Mouse (Mus musculus): ENCODE results near the gene Sgms1.

The Sgms1 gene

DNA sequence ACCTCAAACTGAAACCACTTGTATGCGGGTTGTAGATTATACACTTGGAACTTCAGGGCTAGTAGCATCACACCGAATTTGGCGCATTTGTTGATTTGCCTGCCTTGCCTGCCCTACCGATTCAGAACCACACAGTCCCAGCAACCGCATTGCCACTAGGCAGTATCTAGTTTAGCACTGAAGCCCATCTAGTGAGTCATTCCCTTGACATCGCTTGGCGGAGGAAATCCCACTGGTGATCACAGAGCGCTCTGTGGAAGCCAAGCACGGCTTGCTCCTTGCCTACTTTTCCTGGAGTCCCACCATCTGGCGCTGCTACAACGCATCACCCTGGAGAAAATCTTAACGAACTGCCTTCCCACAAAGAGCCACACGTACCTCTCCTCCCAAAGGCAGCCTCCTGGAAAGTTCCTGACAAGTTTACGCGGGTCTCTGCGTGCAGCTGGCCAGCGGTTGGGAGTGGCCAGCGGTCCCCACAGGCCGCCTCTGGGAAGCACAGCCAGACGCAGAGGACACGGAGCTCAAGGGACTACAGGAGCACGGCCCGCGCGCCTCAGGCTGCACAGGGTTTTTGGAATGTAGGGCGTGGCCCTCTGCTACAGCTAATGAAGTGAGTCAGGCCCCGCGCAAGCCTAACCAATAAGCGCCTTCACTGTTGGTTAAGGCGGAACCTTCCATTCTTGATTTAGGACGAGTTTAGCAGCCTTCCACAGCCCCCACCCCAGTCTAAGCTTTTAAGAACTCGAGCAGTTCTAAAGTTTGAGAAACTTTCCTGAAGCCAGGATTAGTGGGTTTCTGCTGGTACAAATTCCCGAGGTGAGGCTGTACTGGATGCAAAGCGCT is 178.8 kb downstream of the Sgms1 start:
- peak; percentile 90 for DNase-seq (ENCODE audit: low spot score)

DNA sequence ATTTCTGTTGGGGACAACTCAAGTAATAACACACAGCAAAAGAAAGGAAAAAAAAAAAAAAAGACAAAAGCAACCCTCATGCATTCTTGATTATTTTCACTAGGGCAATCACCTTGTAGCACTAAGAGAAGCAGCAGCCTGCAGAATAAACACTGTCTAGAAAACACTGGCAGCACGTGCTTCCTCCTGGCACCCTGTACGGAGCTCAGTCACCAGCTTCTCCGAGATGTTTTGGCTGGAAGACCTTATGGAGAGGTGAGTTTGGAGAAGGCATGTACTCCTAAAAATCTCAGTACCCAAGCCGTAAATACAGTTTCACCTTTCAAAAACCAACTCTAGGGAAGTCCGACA is 179.4 kb downstream of the Sgms1 start:
- DNase-seq (ENCODE audit: low spot score) = no peak

DNA sequence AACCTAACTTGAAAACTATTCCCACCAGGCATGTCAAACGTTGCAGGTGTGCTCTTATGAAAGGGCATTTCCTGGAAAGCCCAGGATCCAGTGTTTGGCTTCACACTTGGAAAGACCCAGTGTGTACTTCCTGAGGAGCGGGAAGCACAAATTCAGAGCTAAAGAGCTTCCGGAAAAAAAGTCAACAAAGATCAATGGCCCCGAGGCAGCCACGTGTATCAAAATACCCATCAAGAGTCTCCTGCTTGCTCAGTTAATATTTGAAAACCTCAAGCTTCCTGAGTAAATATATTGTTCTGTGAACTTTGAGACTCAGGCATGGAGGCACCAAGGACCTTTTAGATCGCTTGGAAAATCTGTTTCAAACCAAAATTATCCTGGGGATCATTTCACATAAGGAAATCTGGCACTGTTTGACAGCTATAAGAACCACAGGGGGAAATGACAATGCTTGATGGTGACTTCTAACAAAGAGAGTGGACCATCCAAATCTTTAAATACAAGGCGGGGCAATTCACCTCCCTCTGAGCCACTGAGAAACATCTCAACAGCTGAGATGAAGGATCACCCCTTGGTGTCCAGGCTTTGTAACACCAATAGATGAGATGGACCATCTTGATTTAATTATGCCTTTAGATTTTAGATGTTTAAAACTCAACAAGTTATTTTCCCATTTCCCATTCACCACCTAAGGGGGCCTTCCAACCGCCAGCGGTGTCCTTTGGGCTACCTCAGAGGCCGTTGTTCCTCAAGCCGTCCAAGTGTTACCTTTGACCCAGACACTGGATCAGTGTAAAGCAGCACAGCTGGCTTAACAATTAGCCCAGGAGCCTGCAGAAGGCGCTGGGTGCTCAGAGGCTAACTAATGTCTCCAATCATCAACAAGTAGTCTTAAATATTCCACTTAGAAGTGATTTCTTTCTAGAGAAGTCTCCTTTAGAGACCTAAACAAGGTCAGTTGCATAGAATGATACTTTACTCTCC is 187.1 kb downstream of the Sgms1 start:
- DNase-seq (ENCODE audit: low spot score) = no peak

DNA sequence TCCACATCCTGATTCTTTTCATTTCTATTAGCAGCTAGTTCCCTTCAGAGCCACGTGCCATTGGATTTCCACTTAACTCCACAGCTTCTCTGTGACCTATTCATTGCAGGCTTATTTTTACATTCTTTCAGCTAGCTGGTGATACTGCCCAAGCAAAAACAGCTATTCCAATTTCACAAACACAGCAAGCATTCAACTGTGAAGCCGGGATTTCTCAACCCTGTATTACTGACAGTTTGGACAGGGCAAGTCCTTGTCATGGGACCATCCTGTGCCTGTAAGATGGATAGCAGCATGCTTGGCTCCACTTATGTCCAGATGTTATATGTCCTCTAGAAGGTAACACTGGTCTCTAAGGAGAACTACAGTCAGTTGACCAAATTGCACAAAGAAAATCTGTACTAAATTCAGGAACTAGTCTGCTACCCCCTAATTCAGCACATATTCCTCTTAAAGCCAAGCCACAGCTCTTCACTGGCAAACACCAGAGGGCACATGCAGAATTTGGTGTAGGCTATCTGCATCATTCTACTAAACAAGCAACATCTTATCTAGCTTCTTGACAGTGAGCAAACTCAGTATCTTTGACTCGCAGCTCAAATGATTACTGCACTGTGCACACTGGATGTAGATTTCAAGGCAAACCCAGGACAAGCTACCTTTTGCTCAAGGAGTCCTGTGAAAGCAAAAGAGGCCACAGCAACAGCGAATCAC is 189.5 kb downstream of the Sgms1 start:
- no peak for DNase-seq (ENCODE audit: low spot score)

DNA sequence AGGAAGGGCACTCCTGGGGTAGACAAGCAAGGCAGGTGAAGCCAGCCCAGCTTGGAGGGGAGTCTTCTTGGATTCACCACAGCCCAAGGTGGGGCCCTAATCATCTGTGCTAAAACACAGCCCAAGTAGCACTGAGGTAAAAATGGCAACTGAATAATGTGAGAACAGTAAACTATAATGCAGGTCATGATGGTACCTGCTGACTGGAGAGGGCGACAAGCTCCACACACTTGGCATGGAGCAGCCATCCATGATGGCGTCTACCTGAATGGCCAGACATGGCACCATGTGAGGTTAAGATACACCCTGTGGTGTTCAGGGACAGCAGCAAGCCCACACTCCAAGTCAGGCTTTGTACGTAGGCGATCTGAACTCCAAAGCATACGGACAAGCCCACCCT is 190.4 kb downstream of the Sgms1 start:
- no peak for DNase-seq (ENCODE audit: low spot score)

DNA sequence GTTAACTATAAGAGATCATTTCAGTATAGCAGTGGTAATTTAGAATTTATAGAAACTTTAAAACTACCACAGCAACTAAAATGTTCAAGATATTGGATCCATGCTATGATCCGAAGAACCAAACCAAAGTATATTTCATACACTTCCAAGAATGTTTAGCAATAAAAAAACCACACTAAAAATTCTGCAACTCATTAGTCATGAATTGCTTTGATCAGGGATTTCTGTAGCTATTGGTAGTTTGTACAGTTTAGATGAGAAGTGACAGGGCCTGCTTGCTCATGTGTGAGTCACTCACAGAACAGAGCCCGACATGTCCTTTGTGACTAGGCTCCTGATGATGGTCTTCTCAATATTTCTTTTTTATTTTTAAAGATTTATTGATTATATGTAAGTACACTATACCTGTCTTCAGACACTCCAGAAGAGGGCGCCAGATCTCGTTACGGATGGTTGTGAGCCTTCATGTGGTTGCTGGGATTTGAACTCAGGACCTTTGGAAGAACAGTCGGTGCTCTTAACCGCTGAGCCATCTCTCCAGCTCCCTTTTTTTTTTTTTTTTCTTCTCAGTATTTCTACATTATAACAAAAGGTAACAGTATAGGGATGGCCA is 190.9 kb downstream of the Sgms1 start:
- DNase-seq (ENCODE audit: low spot score) = no peak

DNA sequence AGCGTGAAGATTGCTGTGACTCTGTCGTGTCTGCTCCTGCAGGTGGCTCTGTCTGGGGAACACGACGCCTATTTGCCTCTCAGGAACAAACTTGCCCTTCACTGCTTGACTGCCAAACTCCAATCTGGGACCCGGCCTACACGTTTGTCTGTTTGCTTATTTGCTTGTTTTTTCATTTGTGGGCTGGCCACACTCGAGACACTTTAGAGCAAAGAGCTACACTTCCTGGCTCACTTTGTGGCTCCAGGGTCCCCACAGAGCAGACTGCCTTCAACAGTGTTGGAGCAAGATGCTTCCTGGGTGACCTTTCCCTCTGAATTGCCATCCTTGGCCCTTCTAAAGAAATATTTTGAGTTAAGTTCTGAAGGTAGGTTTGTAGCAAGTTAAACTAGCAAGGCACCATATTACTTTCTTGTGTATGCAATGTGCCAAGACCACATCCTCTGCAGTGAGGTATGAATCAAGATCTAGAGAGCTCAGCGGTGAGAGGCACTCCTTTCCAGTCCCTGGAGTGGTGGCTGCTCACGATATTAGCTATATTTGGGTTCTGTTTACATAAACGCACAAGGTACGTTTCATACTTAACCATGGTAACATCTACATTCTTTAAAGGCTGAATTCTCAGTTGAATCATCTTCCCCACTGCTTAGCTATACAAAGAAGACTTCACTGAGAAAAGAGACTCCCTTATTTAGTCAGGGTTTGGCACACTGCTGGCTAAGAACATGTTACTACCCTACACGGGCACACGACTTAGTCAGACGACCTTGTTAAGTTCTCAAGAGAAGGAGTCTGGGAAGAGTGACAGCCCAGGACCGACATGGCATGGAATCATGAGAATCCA is 192.3 kb downstream of the Sgms1 start:
- DNase-seq (ENCODE audit: low spot score) = no peak

DNA sequence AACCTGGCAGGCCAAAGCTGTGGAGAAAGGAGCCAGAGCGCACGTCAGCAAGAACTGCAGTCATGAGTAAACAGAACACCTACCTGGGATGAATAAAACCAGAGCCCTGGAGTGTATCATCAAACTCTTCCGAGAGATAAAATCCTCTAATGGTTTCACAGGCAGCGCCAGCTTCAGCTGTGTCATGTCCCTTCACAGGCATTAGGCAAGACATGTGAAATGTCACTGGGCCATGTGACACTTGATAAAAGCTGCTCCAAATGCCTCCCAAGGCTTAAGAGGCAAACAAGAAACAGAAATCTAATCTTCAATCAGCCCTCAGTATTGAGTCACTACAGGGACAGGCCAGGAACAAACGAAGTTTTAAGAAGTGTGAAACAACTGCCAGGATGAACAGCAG is 193.3 kb downstream of the Sgms1 start:
- DNase-seq (ENCODE audit: low spot score) = peak; percentile 52

DNA sequence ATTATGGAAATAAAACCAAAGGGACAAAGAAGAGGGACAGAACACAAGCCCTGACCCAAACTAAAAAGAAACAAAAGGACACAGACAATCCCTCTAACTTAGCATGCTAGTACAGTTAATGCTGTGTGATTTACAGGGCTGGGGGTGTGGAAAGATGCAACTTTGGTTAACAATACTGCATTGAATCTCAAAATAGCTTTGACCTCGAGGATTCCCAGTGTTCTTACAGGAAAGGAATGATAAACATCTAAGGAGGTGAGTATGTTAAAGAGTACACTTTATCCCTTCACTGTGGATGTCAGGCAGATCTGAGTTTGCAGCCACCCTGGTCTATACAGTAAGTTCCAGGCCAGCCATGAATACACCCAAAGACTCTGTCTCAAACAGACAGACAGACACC is 194.7 kb downstream of the Sgms1 start:
- DNase-seq (ENCODE audit: low spot score) = no peak

DNA sequence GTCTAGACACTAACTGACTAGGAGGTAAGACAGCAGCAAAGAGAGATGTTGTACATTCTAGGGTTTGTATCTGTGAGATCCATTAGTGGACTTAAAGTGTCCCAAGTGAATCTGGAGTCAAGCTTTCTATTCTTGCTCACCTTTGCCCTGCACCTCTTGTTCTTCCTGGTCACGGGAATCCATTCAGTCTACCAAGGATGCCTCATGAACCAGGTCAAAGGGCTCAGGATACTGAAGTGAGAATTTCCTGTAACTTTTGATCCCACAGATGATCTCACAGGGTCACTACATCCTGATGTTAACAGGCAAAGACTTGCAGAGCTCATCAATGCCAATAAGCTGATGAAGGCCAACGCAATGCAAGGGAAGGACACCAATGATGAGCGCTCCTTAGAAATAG is 195.4 kb downstream of the Sgms1 start:
- no peak for DNase-seq (ENCODE audit: low spot score)

DNA sequence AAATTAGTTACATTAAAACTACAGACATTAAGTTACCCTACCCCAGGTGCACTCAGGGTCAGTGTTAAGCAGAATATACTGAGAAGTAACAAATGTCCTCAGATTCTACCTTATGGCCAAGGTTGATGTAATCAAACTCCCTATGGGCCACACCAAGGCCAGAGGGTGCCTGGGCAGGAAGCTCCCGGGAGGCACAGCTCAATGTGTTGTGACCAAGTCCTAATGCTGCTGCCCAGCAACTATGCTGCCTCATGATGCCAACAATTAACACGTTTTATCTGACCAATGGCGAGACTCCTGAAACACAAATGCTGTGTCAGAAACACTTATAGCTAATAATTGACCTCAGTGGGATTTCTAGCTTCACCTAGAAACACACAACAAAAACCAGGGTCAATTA is 197.9 kb downstream of the Sgms1 start:
- DNase-seq (ENCODE audit: low spot score) = no peak

DNA sequence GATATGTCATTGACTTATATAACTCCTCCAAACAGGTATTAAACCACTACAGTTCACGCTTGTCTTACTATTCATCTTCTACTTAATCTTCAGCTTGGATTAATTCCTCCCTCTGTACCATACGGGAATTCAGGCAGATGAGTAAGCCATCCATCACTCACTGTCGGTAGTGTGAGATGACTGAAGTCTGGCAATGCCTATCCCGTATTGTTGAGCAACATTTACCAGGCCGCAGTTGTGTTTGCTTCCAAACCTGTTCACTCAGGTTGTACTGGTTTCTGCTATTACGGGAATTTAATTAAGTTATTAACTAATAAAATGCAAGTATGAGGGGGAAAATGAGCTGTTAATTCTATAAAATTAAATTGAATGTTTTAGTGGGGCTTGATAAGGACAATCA is 199.6 kb downstream of the Sgms1 start:
- DNase-seq (ENCODE audit: low spot score) = no peak

DNA sequence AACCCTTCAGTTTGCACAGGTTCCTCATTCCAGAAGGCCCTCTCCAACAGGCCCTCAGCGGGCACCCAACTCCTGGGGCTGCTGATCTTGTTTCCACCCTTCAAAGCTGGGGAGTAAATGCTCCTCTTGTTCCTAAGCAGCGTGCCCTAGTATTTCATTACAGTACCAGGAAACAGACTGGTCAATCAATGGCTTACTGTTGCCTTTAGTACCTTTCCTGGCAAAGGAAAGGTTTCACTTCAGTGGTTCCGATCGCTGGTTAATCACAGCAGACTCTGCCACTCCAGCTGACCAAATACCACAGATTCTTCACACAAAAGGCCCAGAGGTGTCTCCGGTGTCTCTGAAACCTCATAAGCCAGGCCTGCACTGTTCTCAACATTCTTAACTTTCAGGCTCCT is 200.5 kb downstream of the Sgms1 start:
- DNase-seq (ENCODE audit: low spot score) = no peak

DNA sequence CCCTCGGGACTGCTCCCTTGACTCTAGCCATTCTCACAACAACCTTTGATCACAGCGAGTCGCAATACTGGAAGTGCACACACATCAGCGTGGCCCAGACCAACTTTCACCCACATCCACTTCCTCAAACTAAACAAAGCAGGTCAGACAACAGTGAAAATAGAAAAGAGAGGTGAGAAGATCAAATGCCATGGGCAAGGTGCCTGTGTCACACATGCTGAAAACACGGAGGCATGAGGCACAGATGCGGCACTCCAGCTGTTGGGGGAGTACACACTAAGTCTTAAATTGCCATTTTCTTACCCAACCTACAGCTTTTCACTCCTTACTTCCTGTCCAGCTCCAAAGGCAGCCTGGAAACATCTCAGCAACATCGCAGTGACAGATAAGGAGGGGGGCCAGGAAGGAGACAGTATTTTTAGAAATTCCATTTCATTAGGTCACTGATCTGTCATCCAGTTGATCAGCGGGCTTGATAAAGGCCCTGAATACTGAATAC is 202.9 kb downstream of the Sgms1 start:
- no peak for DNase-seq (ENCODE audit: low spot score)

DNA sequence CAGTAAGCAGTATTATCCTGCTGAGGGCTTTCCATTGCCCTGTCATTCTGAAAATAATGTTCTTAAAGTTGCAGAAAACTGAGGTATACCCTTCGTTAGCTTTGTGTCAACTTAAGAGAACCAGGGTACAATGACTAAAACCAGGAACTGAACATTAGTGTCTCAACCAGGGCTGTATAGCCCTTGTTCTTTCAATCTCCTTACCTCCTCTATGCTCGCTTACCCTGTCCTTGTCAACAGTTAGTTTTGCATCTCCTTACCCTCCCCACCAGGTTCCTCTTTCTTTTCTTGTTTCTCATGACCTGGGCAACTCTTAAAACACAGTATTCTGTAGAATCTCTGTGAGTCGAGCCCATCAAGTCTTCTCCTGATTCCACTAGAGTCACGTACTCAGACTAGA is 206.5 kb downstream of the Sgms1 start:
- DNase-seq (ENCODE audit: low spot score) = no peak

DNA sequence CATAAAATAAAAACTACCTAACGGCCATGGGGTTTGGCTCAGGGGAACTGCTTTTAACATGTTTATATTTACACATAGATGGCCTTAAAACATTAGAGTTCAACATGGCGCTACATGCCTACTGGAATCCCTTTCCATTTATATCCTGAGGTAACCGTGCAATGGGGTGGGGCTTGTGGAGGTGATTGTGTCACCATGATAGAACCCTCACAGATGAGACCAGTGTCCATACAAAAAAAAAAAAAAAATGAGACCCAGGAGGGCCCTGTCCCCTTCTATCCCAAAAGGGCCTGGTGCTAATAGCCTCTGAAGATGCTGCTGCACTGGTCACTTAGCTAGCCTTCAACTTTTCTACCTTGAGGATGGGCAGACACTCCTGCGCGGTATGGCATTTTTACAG is 207.0 kb downstream of the Sgms1 start:
- DNase-seq (ENCODE audit: low spot score) = no peak

DNA sequence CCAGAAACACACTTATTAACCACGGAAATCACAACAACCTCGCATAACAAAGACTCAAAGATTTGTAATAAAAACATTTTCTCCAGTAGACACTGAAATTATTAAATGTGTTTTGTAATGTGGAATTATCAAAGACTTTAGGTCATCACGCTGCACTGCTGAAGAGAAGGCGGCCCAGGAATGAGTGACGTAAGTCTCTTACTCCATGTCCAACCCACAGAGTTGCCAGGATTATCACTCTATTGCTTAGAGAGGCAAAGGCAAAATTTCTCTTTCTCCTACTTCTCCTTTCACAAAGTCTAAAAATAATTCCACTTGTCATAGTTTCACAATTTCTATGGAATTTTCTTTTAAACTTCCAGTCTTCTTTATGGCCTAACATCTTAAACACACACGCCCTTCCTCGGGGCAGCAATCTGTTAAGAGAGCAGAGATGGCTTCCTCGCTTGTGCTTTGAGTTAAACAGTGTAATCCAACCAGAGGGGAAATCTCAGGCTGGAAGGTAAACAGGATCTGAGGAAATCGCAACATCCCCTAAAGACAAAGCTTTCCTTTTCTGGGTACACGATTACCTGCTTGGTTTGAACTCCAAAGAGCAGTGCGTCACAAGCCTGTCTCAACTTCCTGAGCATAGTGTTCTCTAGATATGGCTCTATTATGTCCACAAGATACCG is 207.7 kb downstream of the Sgms1 start:
- DNase-seq (ENCODE audit: low spot score) = no peak

DNA sequence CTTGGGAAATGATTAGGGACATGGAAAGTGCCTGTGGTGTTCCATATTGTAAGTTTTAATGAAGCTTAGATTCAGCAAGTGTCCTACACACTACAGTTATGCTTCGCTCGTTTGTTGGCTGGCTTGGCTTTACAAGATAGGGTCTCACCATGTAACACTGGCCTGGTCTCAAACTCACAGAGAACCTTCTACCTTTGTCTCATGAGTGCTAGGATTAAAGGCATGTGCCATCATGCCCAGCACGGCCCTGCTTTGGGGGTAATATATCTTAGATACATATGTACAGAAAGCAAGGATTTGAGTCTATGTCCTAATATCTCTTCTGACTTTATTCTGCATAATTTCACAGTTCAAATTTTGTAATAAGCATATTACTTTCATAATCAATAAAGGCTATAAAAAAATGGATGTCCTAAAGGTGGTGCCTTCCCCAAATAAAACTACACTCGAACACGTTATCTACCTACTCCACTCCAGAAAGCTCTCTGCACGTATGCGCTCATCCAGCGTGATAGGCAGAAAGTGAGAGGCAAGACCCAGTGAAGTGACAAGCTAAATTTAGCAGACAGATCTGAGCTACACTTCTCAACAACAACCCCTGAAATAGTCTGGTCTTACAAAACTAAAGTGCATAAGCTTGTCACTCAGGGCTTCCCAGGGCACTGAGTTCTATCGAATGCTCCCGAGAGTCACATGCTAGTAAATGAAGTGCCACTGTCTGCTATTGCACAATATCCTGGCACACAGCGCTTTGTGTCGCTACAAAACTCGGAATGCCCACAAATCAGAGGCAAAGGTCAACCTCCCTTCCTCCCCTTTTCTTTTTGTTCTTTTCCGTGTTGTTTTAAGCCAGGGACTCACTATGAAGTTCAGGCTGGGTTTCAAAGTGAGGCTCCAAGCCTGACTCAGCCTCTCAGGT is 208.5 kb downstream of the Sgms1 start:
- peak; percentile 39 for DNase-seq (ENCODE audit: low spot score)

DNA sequence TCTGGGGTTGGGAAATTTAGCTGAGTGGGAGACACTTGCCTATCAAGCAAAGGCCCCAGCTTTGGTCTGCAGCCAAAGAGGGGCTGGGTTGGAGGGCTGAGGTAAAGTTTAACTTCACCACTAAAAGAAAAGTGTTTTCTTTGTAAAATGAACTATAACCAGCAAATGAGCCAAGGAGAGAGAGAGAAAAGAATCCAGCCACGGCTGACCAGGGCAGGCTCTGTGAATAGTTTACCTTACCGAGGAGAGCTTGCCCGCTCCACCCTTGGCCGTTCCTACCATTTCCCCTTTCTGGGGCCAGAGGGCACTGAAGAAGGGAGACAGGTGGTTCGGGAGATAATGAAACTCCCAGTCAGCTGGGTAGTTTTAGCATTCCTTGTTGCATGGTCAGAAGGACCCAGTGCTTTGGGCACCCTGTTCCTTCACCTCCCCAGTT is 209.5 kb downstream of the Sgms1 start:
- no peak for DNase-seq (ENCODE audit: low spot score)

Data from urinary bladder, postnatal 14 days (tissue).